Mouse (Mus musculus) retina, adult 2 months (tissue): ENCODE data around the gene Sema6d.

Experiments
- DNase-seq: peaks from one replicate; pipeline ENCODE4 v3.0.0-alpha.2; 2012; ENCODE audit warnings: low read depth, low spot score

Gene Sema6d

DNA sequence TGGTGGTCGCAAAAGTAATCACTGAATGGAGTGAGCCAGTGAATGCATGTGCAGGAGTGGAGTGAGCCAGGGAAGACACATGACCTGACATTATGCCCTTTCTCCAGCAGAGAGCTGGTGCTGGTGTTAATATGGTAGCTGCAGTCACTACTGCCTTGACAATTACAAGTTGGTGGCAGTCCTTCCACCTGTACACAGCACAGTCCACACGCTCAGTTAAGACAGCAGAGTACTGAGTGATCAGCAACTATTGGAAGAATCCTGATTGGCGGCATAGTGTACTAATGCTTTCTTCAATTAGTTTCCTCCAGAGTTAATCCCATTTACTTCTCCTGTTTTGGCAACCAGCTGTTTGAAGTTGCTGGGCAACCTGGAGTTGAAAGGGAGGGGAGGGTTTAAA is 81.9 kb downstream of the Sema6d start:
- DNase-seq: no peak

DNA sequence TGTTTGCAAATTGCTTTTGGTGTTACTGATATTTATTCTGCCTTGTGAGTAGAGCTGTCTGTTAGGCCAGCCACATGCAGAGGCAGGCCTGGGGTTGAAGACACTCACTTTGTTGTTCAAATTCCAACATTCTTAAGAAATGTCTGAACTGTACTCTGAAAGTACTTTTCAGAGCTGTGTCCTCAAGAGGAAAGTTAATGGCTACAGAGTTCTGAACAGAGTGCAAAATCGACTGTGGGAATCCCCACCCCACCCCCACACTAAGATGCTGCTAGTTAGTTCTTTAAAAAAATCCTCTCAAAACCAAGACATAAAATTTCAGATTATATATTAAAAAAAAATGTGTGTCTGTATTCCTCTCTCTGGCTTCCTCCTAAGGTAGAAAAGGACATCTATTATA is 86.5 kb downstream of the Sema6d start:
- no peak for DNase-seq

DNA sequence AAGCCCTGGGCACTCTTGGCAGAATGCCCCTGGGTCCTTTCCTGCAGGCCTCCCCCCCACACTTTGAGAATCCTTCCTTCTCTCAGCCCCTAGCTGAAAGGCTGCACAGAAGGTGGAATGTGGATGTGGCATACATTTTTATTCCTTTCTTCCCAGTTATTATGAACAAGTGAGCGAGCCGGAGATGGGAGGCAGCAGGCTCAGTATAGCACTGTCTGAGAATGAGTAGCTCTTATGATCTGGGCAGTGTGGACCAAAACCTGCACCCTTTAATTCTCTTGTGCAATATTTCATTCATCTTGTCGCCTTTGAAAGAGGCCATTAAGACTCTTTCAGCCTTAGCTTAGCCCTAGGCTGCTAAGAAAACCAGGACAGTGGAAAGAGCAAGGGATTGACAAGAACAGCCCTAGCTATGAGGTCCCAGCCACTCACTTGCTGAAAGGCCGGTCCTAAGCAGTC is 87.0 kb downstream of the Sema6d start:
- DNase-seq: no peak

DNA sequence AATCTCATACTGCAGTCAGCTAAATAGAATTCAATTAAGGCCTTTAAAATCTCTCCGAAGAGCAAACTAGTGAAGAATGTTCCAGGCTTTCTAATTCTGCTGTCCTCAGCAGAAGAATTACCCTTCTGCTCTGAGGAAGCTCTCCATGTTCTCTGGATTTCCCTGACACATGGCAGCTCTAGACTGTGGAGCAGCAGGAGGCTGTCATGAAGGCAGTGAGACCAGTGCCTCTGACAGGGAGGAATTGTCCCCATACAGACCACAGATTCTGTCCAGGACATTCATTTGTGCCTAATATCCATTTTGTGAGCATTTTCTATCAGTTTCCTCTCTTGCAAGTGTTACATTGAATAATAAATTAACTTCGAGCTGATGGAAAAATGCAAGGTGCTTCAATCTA is 99.5 kb downstream of the Sema6d start:
- DNase-seq: no peak

DNA sequence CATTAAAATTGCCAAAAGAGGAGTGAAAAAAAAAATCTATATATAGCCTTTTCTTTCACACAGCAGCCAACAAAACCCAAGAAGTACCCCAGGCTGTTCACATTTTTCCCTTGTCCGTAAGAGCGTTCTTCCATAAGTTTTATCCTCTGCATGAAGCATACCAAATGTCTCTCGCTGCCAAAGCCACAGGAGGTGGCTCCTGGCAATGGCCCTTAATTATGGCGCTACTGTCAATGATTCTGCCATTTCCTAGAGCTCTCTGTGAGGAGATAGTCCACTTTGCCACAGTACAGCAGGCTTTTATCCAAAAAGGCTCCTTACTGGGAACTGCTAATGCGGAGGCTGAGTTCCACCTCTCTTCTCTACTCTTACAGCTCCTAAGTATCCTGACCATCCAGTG is 104.3 kb downstream of the Sema6d start:
- no peak for DNase-seq

DNA sequence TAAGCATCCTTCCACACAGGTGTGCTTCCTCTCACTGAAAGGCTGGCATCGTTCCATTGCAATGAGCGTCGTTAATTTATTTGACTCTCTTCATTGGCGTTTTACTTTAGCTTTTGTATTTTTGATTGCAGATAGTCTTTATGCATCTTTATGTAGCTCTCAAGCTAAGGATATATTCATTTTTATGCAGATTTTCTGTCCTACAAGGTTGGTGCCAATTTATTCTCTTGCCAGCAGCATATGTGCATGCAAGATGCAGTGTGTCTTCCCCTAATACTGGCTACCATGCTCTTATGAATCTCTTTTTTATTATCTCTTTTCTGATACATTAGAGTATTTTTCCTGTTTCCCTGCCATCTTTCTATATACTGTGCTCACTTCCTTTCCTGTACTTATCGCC is 111.7 kb downstream of the Sema6d start:
- no peak for DNase-seq

DNA sequence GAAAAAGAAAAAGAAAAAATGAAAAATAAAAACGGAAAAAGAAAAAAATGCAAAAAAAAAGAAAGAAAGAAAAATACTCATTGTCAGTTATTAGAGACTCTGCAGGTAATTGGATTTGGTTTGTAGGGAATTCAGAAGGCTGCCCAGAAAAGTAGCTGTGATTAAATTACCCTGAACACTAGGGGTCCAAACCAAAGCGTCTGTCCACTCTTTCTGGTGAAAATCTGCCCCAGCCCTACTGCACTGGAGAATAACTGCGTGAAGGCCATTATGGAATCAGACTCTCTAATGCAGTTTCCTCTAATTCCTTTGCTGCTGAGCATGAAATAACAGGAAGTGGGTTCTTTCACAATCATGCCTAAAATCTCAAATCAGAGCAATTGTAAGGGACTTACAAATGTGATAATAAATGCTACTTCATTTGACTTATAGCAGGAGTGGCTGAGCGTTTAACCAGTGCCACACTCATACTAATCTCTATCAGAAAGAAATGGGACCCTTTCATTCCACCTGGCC is 112.8 kb downstream of the Sema6d start:
- no peak for DNase-seq

DNA sequence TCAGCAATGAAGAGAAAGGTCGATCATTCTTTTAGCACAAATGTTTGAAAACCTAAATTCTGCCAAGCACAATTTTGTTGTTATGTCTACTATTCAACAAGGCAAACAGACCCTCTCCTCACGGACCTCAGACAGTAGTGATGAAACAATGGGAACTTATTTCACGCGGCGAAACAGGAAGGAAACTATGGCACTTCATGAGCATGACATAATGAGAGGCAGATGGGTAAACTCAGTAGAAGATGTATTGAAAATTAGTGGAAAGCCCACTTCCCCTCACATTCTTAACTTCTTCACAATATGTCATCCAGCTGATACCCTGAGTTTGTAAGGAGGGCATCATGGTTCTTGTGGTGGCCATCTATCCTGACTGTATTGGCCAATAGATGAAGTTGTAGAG is 116.0 kb downstream of the Sema6d start:
- no peak for DNase-seq

DNA sequence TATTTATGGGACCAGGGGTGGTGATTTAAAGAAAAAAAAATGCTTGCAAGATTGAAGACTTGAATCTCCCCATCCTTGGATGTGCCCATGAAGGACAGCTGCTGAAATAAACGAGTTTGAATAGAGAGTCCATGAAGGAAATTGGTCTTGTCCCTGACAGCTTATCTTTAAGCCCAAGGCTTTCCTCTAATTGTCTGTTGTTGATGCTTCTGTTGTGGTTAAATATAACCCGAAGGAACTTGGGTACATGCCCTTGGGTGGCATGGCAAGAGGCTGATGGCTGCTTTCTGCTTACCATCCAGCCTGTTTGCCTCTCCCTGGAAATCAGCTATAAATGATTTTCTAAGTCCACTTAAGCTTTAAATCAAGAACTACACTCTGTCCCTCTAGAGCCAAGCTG is 118.5 kb downstream of the Sema6d start:
- DNase-seq: no peak

DNA sequence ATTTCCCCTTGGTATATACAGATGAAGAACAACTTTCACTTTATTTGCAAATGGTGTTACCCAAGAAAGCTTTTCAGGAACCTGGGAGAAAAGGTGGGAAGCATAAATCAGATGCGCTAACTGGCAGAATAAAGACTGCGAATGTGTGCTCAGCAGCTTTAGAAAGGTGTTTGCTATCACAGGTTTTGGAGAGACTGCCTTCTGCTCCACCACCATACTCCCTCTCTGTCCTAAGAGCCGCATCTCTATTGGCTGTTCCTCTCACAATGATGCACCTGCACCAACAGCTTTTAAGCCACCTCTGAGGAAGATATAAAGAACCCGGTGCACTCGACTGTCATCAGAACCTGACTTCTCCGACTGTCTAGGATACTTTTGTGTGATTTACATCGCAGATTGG is 133.8 kb downstream of the Sema6d start:
- no peak for DNase-seq

DNA sequence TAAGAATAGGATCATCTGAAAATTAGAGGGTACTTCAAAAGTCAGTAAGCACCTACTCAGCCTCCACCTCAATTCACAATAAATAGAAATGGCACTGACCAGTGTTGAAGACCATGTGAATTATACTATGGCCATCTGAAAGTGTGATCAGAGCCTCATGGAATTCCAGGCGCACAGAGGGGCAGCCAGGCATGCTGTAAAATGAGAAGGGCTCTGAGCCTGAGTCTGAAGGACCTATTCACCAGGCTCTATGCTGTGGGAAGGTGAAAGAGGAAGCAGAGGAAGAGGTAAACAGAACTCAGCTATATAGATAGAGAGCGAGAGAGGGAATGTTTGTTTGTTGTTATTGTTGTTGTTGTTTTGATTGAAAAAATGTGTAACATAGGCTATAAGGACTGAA is 134.6 kb downstream of the Sema6d start:
- DNase-seq: no peak

DNA sequence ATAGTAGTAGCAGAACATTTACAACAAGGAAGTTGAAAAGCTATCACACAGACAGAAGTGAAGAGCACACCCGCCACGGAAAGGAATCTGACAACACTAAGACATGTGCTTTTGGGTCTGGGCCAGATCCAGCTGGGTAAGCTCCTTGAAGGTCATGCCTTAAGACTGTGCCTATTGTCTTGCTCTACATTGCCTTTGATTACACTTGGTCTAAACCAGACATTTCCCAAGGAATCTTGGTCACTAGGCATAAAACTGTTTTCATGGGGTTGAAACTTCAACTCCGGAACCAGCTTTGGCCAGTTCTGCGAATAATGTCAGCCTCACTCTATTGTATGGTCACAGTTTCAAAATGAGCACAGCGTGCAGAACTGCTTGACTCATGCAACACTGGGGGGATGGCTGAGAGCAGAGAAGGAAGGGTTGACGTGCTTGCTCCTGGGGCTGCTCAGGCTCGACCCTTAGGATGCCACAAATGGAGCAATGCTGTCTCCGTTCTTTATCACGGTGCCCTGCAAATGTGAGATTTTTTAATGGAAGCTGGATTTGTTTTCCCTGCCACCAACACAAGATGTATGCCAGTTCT is 145.0 kb downstream of the Sema6d start:
- DNase-seq: no peak

DNA sequence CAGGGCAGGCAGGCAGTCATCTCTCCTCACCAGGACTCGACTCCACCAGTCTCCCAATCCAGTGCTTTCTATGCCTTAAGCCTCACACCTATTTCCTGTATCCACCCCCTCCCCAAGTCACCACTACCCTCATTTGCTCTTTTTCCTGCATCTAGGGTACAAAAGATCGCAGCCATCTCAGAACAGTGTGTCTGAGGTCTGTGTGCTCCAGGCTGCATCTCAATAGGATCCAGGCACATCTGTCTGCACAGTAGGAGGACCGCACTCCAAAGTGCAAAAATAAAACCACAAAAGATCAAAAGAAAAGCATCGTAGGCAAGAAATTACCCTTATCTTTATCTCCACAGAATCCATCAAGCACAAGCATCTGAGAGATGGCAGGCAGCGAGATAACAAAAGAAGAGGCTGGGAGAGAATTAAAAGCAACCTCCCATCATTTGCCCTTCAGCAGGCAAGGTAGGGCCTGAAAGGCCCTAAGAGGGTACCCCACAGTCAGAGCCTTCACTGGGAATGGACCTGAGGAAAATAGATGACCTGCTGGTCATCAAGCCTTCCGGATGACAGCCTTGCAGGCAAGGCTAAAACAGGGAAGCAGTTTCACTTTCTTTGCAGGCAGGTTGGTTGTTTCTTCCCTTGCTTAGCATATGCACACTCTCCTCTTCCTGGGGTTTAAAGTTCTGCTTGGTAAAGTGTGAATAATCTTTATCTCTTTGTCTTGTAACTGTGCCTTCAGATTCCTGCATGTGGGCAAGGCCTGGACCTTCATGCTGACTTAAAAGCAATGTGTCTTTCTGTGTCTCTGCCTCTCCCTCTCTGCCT is 145.7 kb downstream of the Sema6d start:
- DNase-seq: no peak

DNA sequence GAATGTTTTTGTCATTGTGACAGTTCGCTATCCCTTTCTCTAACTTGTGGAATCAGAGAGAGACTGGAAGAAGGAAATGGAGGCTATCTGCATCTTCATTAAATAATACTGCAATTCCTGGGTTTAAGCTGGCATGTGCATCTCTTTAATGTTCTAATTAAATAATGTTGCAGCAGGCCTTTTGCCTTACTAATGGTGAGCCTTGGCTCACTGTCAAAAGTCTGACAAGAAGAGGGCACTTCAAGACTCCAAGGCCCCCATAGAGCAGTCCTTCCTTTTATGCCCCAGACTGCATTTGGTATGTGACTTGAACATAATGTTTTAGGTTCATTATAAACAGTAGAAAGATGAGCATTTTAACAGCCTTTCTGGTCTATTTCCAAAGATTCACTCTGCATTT is 147.1 kb downstream of the Sema6d start:
- DNase-seq: no peak

DNA sequence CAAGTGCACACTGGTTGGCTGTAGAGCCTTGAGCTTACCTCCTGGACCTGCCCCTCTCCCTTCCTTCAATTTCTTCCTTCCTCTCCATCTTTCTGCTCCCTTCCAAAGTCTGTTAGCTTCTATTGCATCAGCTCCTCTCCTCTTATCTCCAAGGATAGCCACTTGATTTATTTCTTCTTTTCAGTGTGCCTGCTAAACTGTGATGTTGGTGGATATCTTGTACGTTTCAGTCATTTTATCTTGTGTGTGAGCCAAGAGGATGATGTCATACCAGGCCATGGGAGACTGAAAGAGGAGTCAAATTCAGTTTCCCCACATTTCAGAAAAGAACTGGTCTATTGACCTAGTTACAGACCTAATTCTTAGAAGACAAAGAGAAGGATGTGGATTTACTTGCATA is 153.8 kb downstream of the Sema6d start:
- DNase-seq: no peak

DNA sequence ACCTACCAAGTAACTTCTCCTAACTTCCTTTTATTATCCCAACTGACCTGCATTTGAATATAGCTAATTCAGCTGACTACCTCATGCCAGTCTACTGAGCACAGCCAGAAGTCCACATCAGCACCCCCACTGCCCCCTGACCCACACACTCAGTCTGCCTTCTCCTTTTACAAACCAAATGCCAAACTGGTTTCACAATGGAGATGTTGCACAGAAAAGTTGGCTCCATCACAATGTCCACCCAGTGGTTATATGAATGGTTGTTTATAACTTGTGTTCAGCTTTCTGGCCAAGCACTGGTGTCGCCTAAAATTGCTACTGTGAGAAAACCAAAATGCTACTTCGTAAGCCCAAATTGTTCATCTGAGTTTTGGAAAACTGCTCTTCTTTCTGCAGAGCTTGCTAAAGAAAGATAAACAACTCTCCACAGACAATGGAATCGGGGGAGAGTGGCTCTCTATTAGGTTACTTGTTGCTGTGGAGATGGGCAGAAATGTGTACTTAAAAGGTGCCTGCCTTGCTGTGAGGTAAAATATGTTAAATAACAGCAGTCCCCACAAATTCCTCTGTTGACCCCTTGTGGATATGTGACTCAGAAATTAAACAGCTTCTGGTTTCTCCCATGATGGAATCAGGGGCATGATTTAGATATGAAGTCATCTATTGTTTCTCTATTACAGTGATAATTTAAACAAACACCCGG is 154.9 kb downstream of the Sema6d start:
- no peak for DNase-seq

DNA sequence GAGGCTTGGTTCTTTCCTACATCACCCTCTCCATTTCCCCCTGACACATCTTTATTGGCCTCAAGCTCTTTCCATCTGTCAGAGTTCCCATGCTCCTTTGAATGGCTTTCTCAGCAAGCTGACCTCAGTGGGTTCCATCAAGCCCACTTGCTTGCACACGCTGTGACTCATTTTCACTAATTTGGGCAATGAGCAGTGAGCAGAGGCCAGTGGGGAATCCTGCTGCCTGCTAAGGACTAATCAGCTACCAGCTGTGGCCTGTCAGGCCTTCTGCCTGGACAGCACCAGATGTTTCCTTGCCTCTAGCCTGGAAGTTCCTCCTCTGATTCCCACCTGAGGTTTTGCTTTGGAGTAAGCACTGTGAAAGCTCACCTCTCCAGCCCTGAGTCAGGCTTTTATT is 168.3 kb downstream of the Sema6d start:
- DNase-seq: no peak

DNA sequence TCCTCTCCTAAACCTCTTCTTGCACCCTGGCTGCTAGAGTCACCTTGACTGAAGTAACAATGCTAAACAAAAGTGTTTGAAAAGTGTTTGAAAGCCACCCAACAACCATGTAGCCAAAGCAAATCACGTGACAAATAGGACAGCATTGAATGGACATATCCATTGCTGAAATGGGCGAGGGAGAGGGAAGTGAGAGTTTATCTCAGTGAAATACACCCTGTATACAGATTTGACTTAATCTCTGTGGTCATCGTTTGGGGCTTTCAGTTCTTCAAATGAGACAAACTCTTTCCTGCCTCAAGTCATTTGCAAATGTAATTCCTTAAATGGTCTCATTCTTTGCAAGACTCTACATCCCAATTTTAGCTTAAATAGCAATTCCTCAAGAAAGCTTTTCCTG is 174.5 kb downstream of the Sema6d start:
- no peak for DNase-seq

DNA sequence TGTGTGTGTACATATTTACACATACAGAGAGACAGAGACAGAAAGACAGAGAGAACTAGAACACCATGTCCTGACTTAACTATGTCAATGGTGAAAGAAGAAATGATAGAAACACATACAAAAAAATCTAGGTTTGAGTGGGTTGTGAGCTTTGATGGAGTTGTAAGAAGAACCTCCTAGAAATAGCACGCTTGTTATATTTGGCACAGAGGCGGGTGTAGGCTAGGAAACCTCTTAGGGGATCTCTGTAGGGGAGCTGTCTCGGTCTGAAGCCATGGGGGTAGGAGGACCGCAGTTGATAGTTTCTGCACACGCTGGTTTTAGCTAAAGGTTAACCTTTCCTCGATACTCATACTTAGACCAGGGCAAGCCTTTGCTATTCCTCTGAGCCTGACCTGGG is 181.4 kb downstream of the Sema6d start:
- no peak for DNase-seq

DNA sequence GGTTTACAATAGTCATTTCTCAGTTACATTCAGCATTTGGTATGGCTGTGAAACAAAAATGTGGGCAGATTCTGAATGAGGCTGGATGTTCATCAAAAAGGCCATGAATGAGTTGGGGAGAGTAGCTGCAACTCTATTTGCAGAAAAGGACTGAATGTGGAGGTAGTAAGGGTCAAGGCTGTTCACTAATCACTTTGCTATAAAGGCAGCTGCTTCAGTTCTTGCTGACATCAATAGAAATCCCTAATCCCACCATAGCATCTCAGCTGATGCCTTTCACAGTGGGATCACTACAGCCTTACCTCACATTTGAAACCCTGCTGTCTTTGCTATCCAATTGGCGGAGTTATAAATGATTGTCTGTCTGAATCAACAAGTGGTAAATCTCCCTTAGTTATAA is 187.7 kb downstream of the Sema6d start:
- no peak for DNase-seq

DNA sequence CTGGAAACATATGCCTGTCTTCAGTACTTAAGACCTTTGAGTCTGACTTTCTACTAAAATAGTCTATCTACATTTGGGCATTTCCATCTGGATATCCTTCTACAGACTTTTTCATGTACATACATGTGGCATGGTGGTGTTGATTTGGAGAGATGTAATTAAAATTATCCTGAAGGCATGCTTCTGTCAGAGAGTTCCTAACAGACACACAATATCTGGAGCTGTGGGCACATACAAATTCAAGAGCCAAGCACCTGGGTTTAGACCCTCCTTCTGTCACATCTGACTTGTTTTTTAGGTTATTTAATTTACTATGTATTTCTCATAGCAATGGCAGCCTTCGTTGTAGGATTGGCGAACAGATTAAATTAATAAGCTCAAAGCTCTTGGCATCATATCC is 195.3 kb downstream of the Sema6d start:
- no peak for DNase-seq

DNA sequence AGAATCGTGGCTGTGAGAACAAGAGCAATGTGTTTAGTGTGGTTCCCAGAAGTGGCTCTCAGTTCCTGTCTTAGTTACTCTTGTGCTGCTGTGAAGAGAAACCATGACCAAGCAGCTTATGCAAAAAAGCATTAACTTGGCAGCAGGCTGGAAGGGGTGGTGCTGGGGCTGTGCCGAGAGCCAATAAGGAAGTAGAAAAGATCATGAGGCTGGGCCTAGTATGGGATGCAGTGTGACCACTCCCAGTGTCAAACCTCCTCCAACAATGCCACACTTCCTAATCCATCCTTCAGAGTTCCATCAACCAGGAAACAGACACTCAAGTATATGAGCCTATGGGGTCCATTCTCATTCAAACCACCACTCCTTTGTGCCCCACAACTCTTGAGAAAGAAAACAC is 199.6 kb downstream of the Sema6d start:
- no peak for DNase-seq

DNA sequence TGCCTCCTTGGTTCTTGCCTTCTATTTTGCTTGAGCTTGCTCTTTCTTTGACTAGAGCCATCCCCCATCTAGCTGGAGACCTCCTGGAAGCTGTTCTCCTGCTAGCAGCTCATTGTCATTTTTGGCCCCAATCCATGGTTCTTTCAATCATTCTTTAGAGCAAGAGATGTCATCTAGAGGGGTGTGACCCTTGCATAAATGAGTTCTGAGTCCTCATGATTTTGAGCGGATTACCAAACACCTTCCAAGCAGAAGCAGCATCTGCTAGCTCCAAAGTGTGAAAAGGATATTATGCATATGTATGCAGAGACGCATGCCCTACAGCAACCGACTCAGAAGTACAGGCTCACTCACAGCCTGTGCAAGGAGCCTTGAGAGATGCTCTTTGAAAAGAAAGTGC is 201.4 kb downstream of the Sema6d start:
- DNase-seq: no peak
